Mouse (Mus musculus): Measurements from ENCODE around the gene Rwdd3. TPM values are rescaled to one million over a fixed set of nuclear protein-coding genes. Genes with fewer than 3 reads are reported as not detected.

The Rwdd3 gene
- 3.6 and 5.9 TPM in 2 replicates for polyA plus RNA-seq (2011; ENCODE audit: insufficient read length, low read depth, missing spikeins)

DNA sequence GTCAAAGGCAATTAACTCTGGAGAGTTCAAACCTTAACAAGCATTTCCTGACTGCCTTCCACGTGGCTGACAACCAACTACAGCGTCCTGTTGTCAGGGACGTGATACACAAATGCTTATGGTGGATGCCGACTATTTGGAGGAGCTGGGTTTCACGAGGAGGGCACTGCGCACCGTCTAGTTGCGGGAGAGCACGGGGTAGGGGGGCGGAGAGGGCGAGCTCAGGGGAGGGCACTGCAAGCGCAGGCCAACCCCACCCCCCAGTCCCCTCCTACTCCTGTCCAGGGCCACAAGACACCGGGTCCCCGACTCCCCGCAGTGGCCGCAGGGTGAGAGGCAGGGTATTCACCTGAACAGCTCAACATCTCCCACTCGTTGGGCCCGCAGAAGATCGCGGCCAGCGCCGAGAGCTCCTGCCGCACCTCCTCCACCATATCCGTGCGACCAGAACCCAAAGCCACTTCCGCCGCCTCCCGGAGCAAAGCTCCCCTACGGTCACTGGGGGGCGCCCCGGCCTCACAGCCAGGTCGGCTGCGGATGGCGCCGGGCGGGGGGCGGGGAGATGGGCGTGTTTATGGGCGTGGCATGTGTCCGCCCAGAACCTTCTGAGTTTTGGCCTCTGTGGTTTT, at the start of gene Rwdd3:
Gene Rwdd3 (minus strand): TSS at position 453 of the 629 bp plus-strand sequence.
- Histone ChIP-seq H3K27ac (ENCODE audit: insufficient read depth, low read length) (no peak within 1 kb of the TSS), H3K4me1 (ENCODE audit: control insufficient read depth, insufficient read depth, low read length) (no peaks in the 10 kb centered on the region), H3K4me3 (ENCODE audit: insufficient read depth, low read length) (peak within 1 kb of the TSS; percentile 65)
- TF ChIP-seq POLR2A (IDR thresholded peaks at IDR 0.05; ENCODE audit: low read depth, low read length) (peak; percentile 41), CTCF (IDR thresholded peaks at IDR 0.05; ENCODE audit: borderline replicate concordance, insufficient read depth, low read length) (peak; percentile 41)

GRCm38 (mm10) chr3:121217011-121217410, 45.5 kb upstream of the Rwdd3 start:
- H3K4me1 ChIP-seq (ENCODE audit: control insufficient read depth, insufficient read depth, low read length), result peaks cover 10% of the 10 kb centered on the region
- no peak for TF ChIP-seq POLR2A (IDR thresholded peaks at IDR 0.05; ENCODE audit: low read depth, low read length)
- TF ChIP-seq CTCF (IDR thresholded peaks at IDR 0.05; ENCODE audit: borderline replicate concordance, insufficient read depth, low read length), result no peak
- H3K4me3 ChIP-seq (ENCODE audit: insufficient read depth, low read length), result no peak overlapping the region
- no peak overlapping the region for H3K27ac ChIP-seq (ENCODE audit: insufficient read depth, low read length)

GRCm38 (mm10) chr3:121213501-121213900, 42.0 kb upstream of the Rwdd3 start:
- Histone ChIP-seq H3K4me3 (ENCODE audit: insufficient read depth, low read length) (no peak overlapping the region), H3K4me1 (ENCODE audit: control insufficient read depth, insufficient read depth, low read length) (no peaks in the 10 kb centered on the region; the same call in 1 of the 2 replicates), H3K27ac (ENCODE audit: insufficient read depth, low read length) (no peak overlapping the region)
- TF ChIP-seq POLR2A (IDR thresholded peaks at IDR 0.05; ENCODE audit: low read depth, low read length), result no peak
- no peak for TF ChIP-seq CTCF (IDR thresholded peaks at IDR 0.05; ENCODE audit: borderline replicate concordance, insufficient read depth, low read length)

GRCm38 (mm10) chr3:121212156-121212555, 40.7 kb upstream of the Rwdd3 start:
- no peak overlapping the region for H3K27ac ChIP-seq (ENCODE audit: insufficient read depth, low read length)
- no peak overlapping the region for H3K4me3 ChIP-seq (ENCODE audit: insufficient read depth, low read length)
- no peaks in the 10 kb centered on the region; the same call in 1 of the 2 replicates for H3K4me1 ChIP-seq (ENCODE audit: control insufficient read depth, insufficient read depth, low read length)

DNA sequence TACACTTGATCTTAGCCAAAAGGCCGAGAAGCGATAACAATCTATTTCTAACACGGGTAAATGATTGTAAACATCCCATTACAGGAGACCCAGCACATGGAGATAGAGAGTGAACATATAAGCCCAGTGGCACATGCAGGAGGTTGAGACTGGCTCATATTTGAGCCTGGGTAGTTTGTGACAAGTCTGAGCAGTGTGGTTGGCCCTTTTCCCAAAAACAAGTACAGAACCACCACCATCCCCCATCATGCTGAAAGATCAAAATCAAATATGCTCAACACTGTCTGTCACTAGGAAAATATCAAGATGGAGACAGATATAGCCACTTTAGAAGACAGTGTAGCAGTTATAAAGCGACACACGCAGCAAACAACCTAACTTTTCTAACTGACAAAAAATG, 37.5 kb upstream of the Rwdd3 start:
- H3K27ac ChIP-seq (ENCODE audit: insufficient read depth, low read length), result no peak overlapping the region
- no peak for TF ChIP-seq CTCF (IDR thresholded peaks at IDR 0.05; ENCODE audit: borderline replicate concordance, insufficient read depth, low read length)
- H3K4me1 ChIP-seq (ENCODE audit: control insufficient read depth, insufficient read depth, low read length), result no peaks in the 10 kb centered on the region
- no peak overlapping the region for H3K4me3 ChIP-seq (ENCODE audit: insufficient read depth, low read length)

More at GRCm38 (mm10) chr3:121212156-121212555, 40.7 kb upstream of the Rwdd3 start:
- TF ChIP-seq POLR2A (IDR thresholded peaks at IDR 0.05; ENCODE audit: low read depth, low read length) (no peak), CTCF (IDR thresholded peaks at IDR 0.05; ENCODE audit: borderline replicate concordance, insufficient read depth, low read length) (no peak)

DNA sequence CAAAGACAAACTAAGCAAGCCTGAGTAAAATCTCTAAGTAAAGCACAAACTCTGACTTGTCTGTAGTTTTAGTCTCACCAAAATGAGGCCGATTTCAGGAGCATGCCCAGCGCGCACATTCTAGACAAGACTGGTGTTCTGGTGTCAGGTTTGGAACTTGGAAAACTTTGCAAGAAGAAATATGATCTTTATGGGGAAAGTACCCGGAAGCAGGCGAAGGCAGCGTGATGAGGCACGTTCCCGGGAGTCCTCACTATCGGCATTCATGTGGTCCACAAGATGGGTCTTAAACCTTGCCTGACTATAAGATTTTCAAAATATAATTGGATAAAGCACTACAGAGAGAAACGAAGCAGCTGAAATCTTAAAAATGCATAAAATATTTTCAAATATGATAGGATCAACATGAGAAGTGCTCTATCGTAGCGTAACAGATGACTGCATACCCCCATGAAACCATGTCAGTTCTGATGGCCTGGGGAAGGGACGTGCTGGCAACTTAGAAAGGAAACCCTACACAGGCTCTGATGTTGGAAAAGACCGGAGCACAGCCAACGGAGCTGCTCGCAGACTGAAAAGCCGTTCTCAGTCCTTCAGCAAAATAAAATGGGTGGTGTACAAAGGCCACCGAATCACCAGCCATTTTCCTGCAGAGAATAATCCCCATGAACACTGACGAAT, 34.8 kb upstream of the Rwdd3 start:
- TF ChIP-seq POLR2A (IDR thresholded peaks at IDR 0.05; ENCODE audit: low read depth, low read length), result no peak
- Histone ChIP-seq H3K27ac (ENCODE audit: insufficient read depth, low read length) (no peak overlapping the region), H3K4me3 (ENCODE audit: insufficient read depth, low read length) (no peak overlapping the region), H3K4me1 (ENCODE audit: control insufficient read depth, insufficient read depth, low read length) (no peaks in the 10 kb centered on the region)

GRCm38 (mm10) chr3:121202638-121203037, 31.1 kb upstream of the Rwdd3 start:
- Histone ChIP-seq H3K4me1 (ENCODE audit: control insufficient read depth, insufficient read depth, low read length) (no peaks in the 10 kb centered on the region), H3K27ac (ENCODE audit: insufficient read depth, low read length) (no peak overlapping the region), H3K4me3 (ENCODE audit: insufficient read depth, low read length) (no peak overlapping the region)
- TF ChIP-seq POLR2A (IDR thresholded peaks at IDR 0.05; ENCODE audit: low read depth, low read length) (no peak), CTCF (IDR thresholded peaks at IDR 0.05; ENCODE audit: borderline replicate concordance, insufficient read depth, low read length) (no peak)

- Histone ChIP-seq H3K4me3 (ENCODE audit: insufficient read depth, low read length) (no peak overlapping the region), H3K27ac (ENCODE audit: insufficient read depth, low read length) (no peak overlapping the region), H3K4me1 (ENCODE audit: control insufficient read depth, insufficient read depth, low read length) (no peaks in the 10 kb centered on the region)
- no peak for TF ChIP-seq CTCF (IDR thresholded peaks at IDR 0.05; ENCODE audit: borderline replicate concordance, insufficient read depth, low read length)
Observed at GRCm38 (mm10) chr3:121201012-121201747, 29.7 kb upstream of the Rwdd3 start.

GRCm38 (mm10) chr3:121189199-121189598, 17.7 kb upstream of the Rwdd3 start:
- Histone ChIP-seq H3K4me3 (ENCODE audit: insufficient read depth, low read length) (no peak overlapping the region), H3K27ac (ENCODE audit: insufficient read depth, low read length) (no peak overlapping the region), H3K4me1 (ENCODE audit: control insufficient read depth, insufficient read depth, low read length) (no peaks in the 10 kb centered on the region)
- TF ChIP-seq POLR2A (IDR thresholded peaks at IDR 0.05; ENCODE audit: low read depth, low read length) (no peak), CTCF (IDR thresholded peaks at IDR 0.05; ENCODE audit: borderline replicate concordance, insufficient read depth, low read length) (no peak)

DNA sequence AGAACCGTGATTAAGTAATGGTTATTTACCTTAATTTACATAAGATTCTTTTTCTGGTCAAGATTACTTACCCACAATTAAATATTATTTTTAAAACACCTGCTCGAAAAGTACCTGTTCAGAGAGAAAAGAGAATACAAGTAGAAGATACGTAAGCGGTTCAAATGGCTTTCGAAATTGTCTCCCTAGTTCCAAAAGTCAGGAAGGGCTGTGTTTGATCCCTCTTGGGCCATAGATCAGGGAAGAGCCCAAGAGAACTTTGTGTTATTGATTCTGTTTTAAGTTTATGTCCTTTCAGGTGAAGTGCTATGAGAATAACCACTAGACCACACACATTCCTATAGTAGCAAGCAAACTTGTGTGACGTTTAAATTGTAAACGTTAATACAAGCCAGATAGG, 16.0 kb upstream of the Rwdd3 start:
- H3K27ac ChIP-seq (ENCODE audit: insufficient read depth, low read length), result no peak overlapping the region
- H3K4me1 ChIP-seq (ENCODE audit: control insufficient read depth, insufficient read depth, low read length), result no peaks in the 10 kb centered on the region
- no peak for TF ChIP-seq POLR2A (IDR thresholded peaks at IDR 0.05; ENCODE audit: low read depth, low read length)
- no peak overlapping the region for H3K4me3 ChIP-seq (ENCODE audit: insufficient read depth, low read length)
